Mouse (Mus musculus) left cerebral cortex, postnatal 25 days (tissue): Measurements from ENCODE around the gene Fgd5. TPM values are rescaled to one million over a fixed set of nuclear protein-coding genes. Genes with fewer than 3 reads are reported as not detected.
"Not testable (repeated sequence)": the region's sequence is repeated elsewhere in the genome, so short reads cannot be mapped to it uniquely, and the experiment has no call there.

Source experiments
- DNase-seq, 2 experiments: peaks; one replicate each; pipeline ENCODE4 v3.0.0; 2022; ENCODE audit warnings: low spot score in 2 of 2, mixed read lengths in 1 of 2
- intact Hi-C: fragments of 180-260 bp; cut with DNase I; formaldehyde crosslinking; loops from one replicate; pipeline ENCODE4 v1.15.1; 2025
- total RNA-seq, 2 experiments: library from RNA; stranded (reverse); gene quantifications; 2 replicates each; pipeline ENCODE4 v1.2.3; 2021

Gene Fgd5
- 1 to 10 TPM; 5.2 TPM for total RNA-seq

DNA sequence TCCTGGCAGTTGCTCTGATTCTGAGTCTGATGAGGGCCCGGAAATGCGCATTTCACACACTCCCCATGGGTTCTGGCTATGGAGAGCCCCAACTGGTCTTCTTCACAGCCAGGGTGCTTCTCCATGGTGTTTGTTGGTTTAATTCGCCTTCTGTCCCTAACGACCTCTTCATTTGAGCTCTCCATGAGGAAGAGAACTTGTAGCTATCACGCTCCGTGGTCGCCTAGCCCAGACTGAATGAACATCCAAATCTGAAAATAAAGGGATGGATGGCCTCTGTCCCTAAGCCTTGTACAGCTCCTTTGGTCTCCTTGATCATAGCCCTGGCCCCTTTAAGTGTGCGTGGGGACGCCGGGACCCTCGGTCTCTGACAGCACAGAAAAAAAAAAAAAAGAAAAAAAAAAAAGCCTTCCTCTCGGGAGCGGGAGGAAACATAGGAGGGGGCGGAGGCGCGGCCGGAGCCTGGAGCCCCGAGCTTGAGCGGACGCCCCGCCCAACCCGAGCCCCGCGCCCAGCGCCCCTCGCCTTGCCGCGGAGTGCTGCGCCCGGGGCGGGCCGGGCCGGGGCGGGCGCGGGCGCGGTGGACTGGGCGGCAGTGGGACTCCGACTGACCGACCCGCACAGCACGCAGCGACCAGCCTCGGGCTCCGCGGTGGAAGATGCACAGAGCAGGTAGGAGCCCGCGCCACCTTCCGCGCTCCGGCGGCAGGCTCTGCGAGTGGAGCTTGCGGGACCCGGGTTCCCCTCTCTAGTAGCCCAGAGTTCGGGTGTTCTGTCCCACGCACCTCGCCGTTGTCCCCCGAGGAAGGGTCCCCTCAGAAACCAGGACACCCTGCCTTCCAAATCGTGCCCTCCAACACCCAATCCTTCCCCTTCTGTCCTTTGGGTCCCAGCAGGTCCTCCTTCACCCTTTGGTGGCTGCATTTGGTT is at the start of gene Fgd5:
Fgd5 (plus strand) TSS at position 508 of the 930 bp plus-strand sequence.
- DNase-seq = no peak
- intact Hi-C loops = loop anchor here (5.0 kb wide), 1 partner anchor 74 kb away; no protein-coding TSS in a partner anchor

DNA sequence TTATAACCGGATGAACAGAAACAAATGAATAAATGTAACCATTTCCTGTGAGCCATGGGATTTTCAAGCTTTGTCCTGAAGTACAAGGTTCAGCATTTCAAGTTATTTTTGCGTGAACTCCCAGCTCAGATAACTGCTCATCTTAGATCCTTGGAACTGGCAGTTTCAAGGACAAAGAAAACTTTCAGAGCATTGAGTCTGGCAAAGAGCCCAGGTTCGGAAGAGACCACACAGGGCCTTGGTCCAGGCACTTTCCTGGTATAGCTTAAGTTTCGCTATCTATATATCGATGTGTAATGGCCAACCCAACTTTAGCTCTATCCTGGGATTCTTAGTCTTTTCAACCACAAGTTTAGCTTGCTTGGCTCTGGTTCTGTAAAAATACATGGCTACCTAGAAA is 47.4 kb upstream of the Fgd5 start:
- no peak for DNase-seq
- intact Hi-C loops = no loop called here

DNA sequence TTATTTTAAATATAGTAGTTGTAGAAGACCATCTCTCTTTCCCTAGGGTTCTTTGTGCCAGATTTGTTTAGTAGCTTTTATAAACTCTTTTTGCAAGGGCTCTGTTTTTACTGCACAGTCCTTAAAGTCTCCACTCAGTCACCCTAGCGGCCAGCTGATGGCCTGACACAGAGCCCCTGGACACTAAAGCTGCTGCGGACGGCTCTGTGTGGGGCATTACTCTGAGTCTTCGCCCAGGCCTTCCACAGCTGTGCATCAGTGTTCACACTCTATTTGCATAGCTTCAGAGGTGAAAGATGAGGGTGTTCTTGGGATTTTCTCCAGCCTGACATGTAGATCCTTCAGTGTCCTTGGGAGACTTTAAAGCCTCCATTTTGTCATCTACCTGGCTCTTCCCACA is 40.2 kb upstream of the Fgd5 start:
- DNase-seq = no peak
- intact Hi-C loops = no loop called here

DNA sequence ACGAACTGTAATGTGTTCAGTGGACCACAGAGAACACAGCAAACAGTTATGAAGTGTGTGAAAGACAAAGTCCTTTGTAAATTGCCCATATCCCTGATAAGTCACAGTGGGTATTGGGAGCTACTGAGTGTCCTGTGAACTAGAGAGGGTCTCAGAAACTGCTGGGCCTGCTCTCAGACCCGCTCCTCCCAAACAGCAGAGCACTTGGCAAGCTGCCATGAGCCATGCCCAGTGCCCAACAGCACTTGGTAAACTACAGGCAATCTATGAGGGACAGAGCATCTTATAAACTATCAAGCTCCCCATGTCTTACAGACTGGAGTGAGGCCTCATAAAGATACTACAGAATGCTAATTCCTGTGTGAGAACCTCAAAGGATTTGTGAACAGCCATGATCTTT is 30.3 kb upstream of the Fgd5 start:
- no peak for DNase-seq
- intact Hi-C loops = no loop called here

DNA sequence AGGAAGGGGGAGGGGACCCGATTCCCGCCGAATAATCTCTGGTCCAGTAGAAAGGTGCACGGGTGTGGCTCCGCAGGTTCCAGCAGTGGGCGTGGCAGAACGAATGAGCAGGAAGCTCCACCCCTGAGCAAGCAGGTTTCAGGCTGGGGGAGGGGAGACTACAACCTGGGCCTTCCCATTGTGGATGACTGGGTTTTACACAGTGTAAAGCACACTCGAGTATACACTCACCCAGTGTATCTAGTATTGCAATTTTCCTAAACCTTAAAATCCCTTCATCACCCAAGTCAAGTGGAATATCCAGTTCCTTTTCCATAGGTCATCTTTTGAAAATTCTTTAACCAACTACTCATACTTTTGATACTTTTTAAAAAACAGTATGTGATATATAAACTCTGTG is 20.7 kb upstream of the Fgd5 start:
- DNase-seq, intact Hi-C loops: not testable (repeated sequence)

DNA sequence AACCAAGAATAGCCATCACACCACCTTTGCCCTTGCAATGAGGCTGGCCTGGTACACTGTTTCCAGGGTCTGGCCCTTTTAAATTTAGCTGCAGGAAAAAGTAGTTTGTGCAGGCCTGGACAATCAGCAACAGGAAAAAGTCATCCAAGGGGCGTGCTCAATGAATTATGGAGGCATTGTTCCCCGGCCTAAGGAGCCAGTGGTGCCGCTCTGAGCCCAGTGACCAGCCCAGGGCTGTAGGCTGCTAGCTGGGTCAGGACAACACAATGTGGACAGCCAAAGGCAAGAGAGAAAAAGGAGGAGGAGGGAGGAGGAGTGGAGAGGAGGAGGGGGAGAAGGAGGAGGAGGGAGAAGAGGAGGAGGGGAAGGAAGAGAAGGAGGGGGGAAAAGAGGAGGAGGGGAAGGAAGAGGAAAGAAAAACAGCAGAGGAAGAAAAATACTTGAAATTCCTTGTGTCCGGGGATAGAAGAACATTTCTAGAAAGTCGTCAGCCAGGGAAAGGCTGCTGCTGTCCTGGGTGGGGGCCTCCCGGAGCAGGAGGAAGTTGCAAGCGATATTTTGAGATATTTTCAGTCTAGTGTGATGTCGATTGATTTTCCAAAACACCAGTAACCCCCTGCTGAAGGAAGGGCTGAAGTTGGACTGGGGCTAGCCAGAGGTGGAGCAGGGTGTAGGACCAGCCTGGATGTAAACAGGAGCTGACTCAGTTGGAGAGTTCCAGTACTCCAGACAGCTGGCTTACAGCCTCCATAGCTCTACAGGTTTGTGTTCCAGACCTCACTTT is 18.5 kb upstream of the Fgd5 start:
- intact Hi-C loops = no loop called here
- no peak for DNase-seq

DNA sequence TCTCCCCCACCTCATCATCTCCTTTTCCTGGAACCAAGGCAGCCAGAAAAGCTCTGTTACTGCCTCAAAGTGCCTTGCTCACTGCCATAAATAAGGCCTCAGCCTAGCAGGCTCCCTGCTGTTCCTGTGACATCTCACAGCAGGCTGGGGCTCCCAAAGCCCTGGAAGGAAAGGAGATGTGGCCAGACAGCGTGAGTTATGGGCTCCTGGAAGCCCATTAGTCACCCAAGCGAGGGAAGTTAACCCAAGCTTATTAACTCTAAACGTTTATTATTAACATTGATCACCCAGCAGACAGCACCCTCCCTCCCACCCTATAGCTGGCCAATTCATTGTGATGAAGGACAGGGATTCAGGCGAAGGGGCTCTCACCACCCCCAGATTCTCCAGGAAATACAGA is 15.2 kb upstream of the Fgd5 start:
- intact Hi-C loops = no loop called here
- DNase-seq = no peak

DNA sequence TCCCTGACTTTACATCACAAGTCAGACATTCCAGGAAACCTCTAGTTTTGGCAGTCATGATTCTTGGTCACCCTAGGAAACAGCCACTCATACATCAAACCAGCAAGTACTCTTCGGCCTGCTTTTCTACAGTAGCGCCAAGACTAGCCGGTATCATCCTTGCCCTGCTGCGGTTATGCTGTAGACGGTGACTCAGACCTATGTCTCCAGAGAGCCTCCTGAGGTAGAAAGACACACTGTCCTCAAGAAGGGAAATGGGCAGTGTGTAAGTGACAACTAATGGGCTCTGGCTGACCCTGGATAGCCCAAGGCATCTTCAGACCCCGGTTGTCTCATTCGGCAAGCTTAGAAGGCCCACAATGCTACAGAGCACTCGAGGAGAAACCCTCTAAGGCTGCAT is 13.6 kb upstream of the Fgd5 start:
- intact Hi-C loops = no loop called here
- no peak for DNase-seq

DNA sequence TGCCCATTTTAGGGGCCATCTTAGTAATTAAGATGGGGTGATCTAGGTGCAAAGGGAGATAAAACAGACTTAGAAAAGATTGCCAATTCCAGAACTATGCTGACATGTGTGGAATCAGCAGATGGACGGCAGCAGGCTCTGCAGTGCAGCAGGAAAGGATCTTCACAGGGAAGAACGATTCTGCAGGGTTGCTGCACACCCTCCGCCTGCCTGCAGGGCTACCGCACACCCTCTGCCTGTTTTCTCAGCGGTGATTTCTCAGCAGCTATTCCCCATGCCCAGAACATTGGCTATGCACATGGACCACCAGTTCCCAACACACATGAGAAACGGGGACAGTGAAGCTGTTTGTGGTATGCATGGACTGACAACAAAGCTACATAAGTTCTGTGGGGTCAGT is 12.7 kb upstream of the Fgd5 start:
- DNase-seq = peak in 1 of 2 experiments; percentile 18
- intact Hi-C loops = no loop called here

DNA sequence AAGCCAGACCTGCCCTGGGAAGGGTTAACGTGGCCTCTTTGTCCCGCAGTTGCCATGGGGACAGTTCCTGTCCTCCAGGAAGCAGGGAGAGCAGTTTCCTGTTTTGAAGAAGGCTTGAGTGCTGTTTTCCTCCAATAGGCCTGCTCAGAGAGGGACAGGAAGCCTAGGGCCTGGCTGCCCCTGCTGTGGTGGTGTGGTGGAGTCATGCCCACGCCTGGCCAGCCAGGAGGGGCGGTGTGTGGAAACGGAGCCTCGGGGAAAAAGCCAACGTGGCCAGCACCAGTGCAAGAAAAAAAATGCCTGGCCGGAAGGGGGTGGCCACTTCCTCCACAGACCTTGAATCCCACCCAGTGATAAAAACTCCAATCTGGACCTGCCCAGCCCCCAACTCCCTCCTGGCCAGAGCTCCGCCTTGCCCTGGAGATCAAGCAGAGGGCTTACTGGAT is 6.5 kb upstream of the Fgd5 start:
- intact Hi-C loops = no loop called here

DNA sequence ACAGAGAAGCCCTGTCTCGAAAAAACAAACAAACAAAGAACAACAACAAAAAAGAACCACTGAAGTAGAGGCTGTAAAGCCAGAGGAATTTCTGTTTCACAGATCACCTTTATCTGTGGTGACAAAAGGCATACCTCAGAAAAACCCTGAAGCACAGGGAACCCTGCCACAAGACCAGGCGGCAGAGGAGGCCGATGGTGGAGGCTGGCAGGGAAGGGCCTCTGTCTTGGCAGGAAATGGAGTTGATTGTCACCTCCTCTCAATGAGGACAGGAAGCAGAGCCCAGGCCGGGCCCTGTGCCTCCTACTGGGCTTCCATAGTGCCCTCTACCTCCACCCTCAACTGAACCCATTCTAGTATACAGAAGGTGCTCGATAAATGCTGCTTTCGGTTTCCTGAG is 4.7 kb upstream of the Fgd5 start:
- intact Hi-C loops = no loop called here
- no peak for DNase-seq

More for the DNA sequence above, 6.5 kb upstream of the Fgd5 start:
- DNase-seq = no peak

DNA sequence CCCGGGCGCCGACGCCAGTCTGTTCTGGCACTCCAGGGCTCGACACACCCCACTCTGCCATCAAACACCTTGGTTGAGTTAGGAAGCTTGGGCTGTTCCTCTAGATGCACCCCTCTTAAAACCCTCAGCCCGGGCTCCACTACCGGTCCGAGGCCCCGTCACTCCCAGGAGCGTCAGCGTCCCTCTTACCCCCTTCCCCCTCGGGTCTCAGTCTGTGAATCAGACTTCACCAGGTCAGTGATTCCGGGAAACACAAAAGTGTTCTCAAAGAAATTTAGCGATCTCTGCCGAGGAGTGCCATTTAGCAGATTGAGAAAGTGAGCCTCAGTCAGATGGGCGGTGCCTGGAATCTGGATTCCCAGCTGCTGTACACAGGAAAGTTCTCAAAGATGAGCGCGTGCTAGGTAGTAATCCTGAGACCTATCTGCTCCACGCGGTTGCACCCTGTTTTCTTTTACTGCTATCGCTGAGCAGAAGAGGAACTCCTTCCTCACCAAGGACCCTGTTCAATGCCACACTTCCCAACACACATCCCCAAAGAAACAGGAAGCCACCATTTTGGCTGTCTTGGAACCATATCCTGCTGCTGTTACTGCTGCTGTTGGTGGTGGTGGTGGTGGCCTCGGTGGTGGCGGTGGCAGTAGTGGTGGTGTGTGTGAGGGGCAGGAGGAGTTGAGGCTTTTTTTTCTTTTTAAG is 771 bp downstream of the Fgd5 start:
- DNase-seq = no peak
- intact Hi-C loops = loop anchor here (5.0 kb wide), 1 partner anchor 73 kb away; no protein-coding TSS in a partner anchor

DNA sequence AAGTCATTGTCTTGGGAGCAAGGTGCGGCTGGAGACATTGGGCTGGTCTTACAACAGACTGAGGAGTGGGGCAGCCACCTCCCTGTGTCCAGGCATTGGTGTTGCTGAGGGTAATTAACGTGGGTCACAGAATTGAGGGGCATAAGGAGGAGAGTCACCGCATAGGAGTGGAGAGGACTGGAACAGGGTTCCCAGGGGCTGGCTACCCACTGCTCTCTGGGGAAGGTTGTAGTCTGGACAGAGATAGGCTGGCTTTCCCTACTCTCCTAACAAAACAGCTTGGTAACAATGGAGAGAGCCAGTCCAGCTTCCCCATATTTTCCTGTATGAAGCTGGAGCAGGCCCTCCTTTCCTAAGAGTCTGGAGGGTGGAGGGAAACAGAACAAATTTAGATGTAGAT is 1.3 kb downstream of the Fgd5 start:
- DNase-seq = no peak
- intact Hi-C loops = no loop called here

DNA sequence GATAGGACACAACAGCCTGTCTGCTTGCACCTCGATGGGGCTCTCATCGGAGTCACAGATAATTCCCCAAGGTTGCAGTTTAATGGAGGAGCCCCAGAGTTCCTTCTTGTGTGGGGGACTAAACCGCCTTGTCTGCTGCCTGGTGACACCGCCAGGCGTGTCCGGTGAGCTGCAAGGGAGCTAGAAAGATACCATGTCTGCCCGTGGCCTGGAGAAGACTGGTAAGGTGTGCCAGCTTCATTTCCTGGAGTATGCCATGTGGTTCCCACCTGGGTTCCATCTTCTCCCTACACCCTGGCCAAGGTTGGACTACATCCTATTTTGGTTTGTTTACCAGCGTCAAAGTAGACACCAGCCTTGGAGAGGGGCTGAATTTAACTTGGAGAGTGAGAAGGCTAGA is 11.4 kb downstream of the Fgd5 start:
- intact Hi-C loops = no loop called here
- DNase-seq = no peak

DNA sequence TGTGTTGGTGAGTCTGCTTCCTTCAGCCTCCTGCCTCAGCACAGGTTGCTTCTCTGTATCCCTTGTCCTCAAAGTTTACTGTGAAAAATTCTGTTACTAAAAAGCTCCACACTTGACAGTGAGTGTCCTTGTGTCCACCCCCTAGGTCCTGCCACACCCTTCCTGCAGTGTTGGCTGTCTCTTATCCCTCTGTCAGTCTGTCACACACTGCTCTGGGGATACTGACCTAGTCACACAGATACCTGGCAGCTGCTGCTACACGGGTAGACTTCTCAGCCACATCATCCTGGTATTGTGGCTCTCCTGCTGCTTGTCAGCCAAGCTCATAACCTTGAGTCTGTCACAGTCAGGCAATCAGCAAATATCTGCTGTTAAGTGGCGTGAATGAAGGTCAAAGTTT is 14.1 kb downstream of the Fgd5 start:
- DNase-seq = no peak
- intact Hi-C loops = no loop called here

DNA sequence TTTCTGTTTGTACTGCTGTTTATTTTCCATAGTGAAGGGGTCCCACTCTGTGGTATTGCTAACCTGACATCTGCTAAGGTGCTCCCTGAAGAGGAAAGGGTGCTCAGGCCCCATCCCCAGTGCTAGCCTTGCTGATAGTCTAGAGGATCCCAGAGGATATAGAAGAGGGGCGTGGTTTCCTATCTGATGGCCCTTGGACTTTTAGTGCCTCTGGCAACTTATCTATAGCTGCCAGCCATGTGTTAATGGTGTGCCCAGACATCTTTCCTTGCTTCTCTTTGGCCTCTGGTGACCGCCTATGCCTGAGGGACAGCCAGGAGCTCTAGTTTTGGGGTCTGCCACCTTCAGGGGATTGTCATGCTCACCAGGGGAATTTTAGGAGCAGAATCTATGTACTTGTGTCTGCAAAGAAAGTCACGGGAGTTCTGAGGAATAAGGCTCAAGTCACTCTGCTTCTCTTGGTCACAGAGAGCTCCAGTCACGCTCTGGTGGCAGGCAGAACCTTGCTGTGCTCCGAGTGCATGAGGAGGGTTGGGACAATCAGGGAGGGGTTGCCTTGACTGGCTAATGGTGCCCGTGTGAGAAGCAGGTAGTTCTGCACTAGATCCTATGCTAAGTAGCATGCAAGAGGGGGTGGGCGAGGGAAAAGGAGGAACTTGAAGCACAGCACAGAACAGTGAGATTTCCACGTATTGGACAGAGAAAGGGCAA is 15.3 kb downstream of the Fgd5 start:
- intact Hi-C loops = no loop called here
- DNase-seq = no peak

DNA sequence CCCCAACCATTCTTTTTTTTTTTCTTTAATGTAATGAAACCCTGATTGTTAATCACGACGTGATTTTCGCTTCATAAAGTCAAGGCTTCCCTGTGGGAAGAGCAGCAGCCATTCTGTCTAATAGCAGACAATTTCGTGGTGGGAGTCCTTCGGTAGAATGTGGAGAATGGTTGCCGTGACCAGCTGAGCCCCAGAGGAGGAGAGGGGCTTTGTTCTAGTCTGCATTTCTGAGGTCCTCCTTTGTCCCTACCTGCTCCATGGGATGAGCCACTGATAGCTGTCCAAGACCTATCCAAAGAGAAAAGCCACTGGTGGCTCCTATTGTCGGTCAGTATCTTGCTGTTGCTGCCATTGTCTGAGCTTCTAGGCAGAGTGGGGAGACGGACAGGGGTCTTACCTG is 17.4 kb downstream of the Fgd5 start:
- intact Hi-C loops = no loop called here
- DNase-seq = no peak

DNA sequence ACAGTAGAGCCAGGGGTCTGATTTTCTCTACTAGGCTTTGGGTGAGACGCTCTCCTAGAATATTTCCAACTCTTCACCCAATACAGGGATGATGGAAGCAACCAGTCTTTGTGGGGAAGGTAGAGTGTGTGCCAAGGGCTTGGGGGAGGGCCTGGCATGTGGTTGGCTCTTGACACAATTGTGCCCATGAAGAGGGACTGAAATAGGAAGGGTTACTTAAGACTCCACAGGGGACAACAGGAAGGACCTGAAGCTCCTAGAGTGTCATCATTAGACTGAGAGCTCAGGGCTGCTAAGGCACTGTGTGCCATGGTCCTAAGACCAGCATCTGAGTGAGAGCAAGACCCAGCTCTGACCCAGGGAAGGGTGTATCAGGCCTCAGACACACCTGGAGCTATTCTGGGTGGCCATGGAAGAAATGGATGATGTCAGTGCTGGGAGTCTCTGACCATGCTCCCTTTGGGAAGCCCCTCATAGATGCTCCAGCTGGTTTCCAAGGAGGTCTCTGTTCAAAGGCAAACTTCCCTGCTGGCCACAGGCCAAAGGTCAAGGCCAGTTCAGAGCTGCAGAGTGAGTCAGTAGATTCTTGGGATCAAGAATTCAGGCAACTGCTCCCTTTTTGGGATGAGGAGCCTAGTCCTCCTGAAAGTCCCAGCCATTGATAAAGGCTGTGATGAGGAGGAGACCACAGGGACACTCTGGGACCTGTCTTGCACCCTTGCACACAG is 24.0 kb downstream of the Fgd5 start:
- intact Hi-C loops = no loop called here
- DNase-seq = no peak

DNA sequence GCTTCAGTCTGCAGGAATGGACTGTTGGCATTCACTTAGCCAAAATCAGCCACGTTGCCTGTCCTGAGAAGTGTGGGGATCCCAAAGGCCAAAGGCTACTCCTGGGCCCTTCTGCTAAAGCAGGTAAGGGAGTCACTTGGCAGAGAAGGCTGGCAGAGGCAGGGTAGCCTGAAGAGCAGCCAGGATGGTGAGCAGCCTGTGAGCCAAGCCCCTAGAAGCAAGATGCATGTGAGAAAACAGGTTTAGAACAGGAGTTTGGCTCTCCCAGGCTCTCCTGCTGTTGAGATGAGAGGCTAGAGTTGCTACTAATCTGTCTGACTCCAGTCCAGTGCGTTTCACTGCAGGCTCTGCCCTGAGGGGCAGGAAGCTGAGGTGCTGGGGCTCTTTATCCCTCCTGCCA is 25.0 kb downstream of the Fgd5 start:
- intact Hi-C loops = no loop called here
- DNase-seq = no peak
